Mouse (Mus musculus) limb, embryonic 14.5 days (tissue): ENCODE results near the gene Il18rap. TPM values are rescaled to one million over a fixed set of nuclear protein-coding genes. Genes with fewer than 3 reads are reported as not detected.

Experiments
- ATAC-seq: fragments of 200-750 bp; cut with Nextera tagmentation; 2 replicates; pipeline ENCODE4 v1.8.0; 2017; ENCODE audit warnings: low read depth, moderate number of reproducible peaks, moderate TSS enrichment; ENCODE audit not compliant: low FRiP score
- DNase-seq: peaks from one replicate; pipeline ENCODE4 v3.0.0-alpha.2; 2015; ENCODE audit warnings: low spot score
- H3K27ac ChIP-seq: fragments of 300-500 bp; sonication (generic); replicated peaks from 2 replicates; pipeline ENCODE4 v1.5.1; 2014; ENCODE audit warnings: low read depth, mild to moderate bottlenecking, low read length, moderate library complexity, mixed read lengths
- H3K27me3 ChIP-seq: fragments of 300-500 bp; sonication (generic); 2 replicates; pipeline ENCODE4 v1.6.1; 2014; ENCODE audit warnings: low read length, mixed read lengths; ENCODE audit not compliant: control insufficient read depth, insufficient read depth
- H3K36me3 ChIP-seq: fragments of 300-500 bp; sonication (generic); 2 replicates; pipeline ENCODE4 v1.6.1; 2014; ENCODE audit warnings: mild to moderate bottlenecking, low read length, moderate library complexity, mixed read lengths; ENCODE audit not compliant: control insufficient read depth, insufficient read depth
- H3K4me1 ChIP-seq: fragments of 300-500 bp; sonication (generic); 2 replicates; pipeline ENCODE4 v1.6.1; 2014; ENCODE audit warnings: antibody characterized with exemption, low read length, mixed read lengths; ENCODE audit not compliant: control insufficient read depth, insufficient read depth
- H3K4me2 ChIP-seq: fragments of 300-500 bp; sonication (generic); replicated peaks from 2 replicates; pipeline ENCODE4 v1.6.1; 2014; ENCODE audit warnings: low read depth, mild to moderate bottlenecking, low read length, moderate library complexity; ENCODE audit not compliant: severe bottlenecking
- H3K4me3 ChIP-seq: fragments of 300-500 bp; sonication (generic); replicated peaks from 2 replicates; pipeline ENCODE4 v1.5.1; 2014; ENCODE audit warnings: low read length
- H3K9ac ChIP-seq: fragments of 300-500 bp; sonication (generic); 2 replicates; pipeline ENCODE4 v1.6.1; 2014; ENCODE audit warnings: mild to moderate bottlenecking, low read depth, low read length, moderate library complexity; ENCODE audit not compliant: severe bottlenecking
- H3K9me3 ChIP-seq: fragments of 300-500 bp; sonication (generic); 2 replicates; pipeline ENCODE4 v1.6.1; 2016; ENCODE audit warnings: low read length; ENCODE audit not compliant: control insufficient read depth
- POLR2A ChIP-seq: fragments of 200-500 bp; IDR thresholded peaks from 2 replicates; pipeline ENCODE4 v1.8.0; 2012; ENCODE audit warnings: inconsistent platforms, mild to moderate bottlenecking, moderate library complexity, borderline replicate concordance; ENCODE audit not compliant: insufficient read depth, insufficient read length; ENCODE audit errors: extremely low read depth
- WGBS: fragments of 180-500 bp; shearing (Covaris S2); extraction: QIAGEN DNeasy Blood & Tissue Kit; methylation state at CpG from one replicate; pipeline ENCODE4 v1.1.7; 2014; 5-methylcytosine and 5-hydroxymethylcytosine counted together
- polyA plus RNA-seq, 2 experiments: library from polyadenylated mRNA; depleted of rRNA in 1 of 2; stranded (reverse) in 1 of 2; unstranded in 1 of 2; fragments of >200 nt; fragmentation: Nextera tagmentation in 1 of 2; extraction: Ambion mirVana in 1 of 2; gene quantifications; 2 replicates each; pipeline versions ENCODE4 v1.2.1 to v1.2.3; 2012 to 2014

Gene Il18rap
- polyA plus RNA-seq, 2 experiments: 0.18 TPM

- 90% methylated on average over 4 of the region's 4 CpGs for WGBS
- no peaks in the 10 kb centered on the region for H3K4me1 ChIP-seq
- no peaks in the 10 kb centered on the region for H3K9me3 ChIP-seq
These were observed 20.6 kb upstream of the Il18rap start for GRCm38 (mm10) chr1:40494594-40494993.

GRCm38 (mm10) chr1:40499708-40500107 lies 15.5 kb upstream of the Il18rap start:
- H3K4me2 ChIP-seq: no peak overlapping the region
- no peak for ATAC-seq
- no peaks in the 10 kb centered on the region for H3K36me3 ChIP-seq
- DNase-seq: no peak
- WGBS: 75% methylated on average over 1 of the region's 1 CpGs
- H3K27ac ChIP-seq: no peak overlapping the region
- H3K9ac ChIP-seq: no peak overlapping the region
- no peaks in the 10 kb centered on the region for H3K4me1 ChIP-seq
- no peaks in the 10 kb centered on the region for H3K9me3 ChIP-seq
- TF ChIP-seq POLR2A: no peak
- H3K27me3 ChIP-seq: no peaks in the 10 kb centered on the region
- no peak overlapping the region for H3K4me3 ChIP-seq

More at GRCm38 (mm10) chr1:40494594-40494993, 20.6 kb upstream of the Il18rap start:
- Histone ChIP-seq H3K9ac (no peak overlapping the region), H3K27me3 (no peaks in the 10 kb centered on the region), H3K4me3 (no peak overlapping the region), H3K36me3 (no peaks in the 10 kb centered on the region), H3K27ac (no peak overlapping the region), H3K4me2 (no peak overlapping the region)
- DNase-seq: no peak
- no peak for ATAC-seq
- no peak for TF ChIP-seq POLR2A

- Histone ChIP-seq H3K4me2 (no peak overlapping the region), H3K27ac (no peak overlapping the region), H3K9ac (no peak overlapping the region), H3K9me3 (no peaks in the 10 kb centered on the region), H3K36me3 (no peaks in the 10 kb centered on the region), H3K4me3 (no peak overlapping the region), H3K27me3 (no peaks in the 10 kb centered on the region), H3K4me1 (no peaks in the 10 kb centered on the region)
- 86% methylated on average over 4 of the region's 4 CpGs for WGBS
- ATAC-seq (no peak), DNase-seq (no peak)
- no peak for TF ChIP-seq POLR2A
These were observed 14.0 kb upstream of the Il18rap start for GRCm38 (mm10) chr1:40501126-40501525.

GRCm38 (mm10) chr1:40501546-40502398 lies 13.4 kb upstream of the Il18rap start:
- H3K9me3 ChIP-seq: no peaks in the 10 kb centered on the region
- no peaks in the 10 kb centered on the region for H3K36me3 ChIP-seq
- DNase-seq (no peak), ATAC-seq (no peak)
- TF ChIP-seq POLR2A: no peak
- WGBS: 89% methylated on average over 11 of the region's 11 CpGs
- no peaks in the 10 kb centered on the region for H3K4me1 ChIP-seq
- no peaks in the 10 kb centered on the region for H3K27me3 ChIP-seq
- no peak overlapping the region for H3K4me2 ChIP-seq
- H3K9ac ChIP-seq: no peak overlapping the region
- no peak overlapping the region for H3K27ac ChIP-seq
- no peak overlapping the region for H3K4me3 ChIP-seq

GRCm38 (mm10) chr1:40504548-40504947 lies 10.6 kb upstream of the Il18rap start:
- Histone ChIP-seq H3K4me1 (no peaks in the 10 kb centered on the region), H3K27me3 (no peaks in the 10 kb centered on the region), H3K4me2 (no peak overlapping the region), H3K36me3 (no peaks in the 10 kb centered on the region), H3K27ac (no peak overlapping the region), H3K4me3 (no peak overlapping the region), H3K9ac (no peak overlapping the region), H3K9me3 (no peaks in the 10 kb centered on the region)
- 74% methylated on average over 5 of the region's 5 CpGs for WGBS
- ATAC-seq (no peak), DNase-seq (no peak)
- TF ChIP-seq POLR2A: no peak
